Mouse (Mus musculus) embryonic fibroblast, embryonic 13.5 days (primary cell): ENCODE measurements around the gene Rsph10b.

ENCODE experiments used
- CTCF ChIP-seq: IDR thresholded peaks from 2 replicates; pipeline ENCODE4 v1.5.1; 2011; ENCODE audit warnings: mild to moderate bottlenecking, control low read depth, low read length, moderate library complexity, borderline replicate concordance; ENCODE audit not compliant: insufficient read depth
- POLR2A ChIP-seq: IDR thresholded peaks from 2 replicates; pipeline ENCODE4 v1.6.1; 2011; ENCODE audit warnings: low read depth, mild to moderate bottlenecking, control low read depth, low read length, moderate library complexity

DNA sequence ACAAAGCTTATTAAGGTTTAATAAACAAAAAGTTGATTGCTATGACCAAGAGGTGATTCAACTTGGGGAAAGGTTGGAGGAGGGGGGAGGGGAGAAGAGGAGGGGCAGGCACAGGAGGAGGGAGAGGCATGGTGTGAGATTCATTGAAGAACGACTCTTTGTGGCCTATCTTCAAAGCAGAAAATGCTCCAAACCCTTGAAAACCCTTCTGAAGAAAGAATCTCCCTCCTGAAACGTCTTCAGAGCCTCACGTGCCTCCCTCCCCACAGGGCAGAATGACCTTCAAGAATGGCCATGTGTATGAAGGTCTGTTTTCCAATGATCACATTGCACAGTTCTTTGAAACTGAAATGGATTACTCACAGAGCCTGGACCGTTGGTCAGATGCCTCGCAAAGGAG lies 17.2 kb downstream of the Rsph10b start:
- TF ChIP-seq CTCF: no peak
- TF ChIP-seq POLR2A: no peak
